ENCODE assay signal across 30 mouse cellular contexts in the genomic region with DNA sequence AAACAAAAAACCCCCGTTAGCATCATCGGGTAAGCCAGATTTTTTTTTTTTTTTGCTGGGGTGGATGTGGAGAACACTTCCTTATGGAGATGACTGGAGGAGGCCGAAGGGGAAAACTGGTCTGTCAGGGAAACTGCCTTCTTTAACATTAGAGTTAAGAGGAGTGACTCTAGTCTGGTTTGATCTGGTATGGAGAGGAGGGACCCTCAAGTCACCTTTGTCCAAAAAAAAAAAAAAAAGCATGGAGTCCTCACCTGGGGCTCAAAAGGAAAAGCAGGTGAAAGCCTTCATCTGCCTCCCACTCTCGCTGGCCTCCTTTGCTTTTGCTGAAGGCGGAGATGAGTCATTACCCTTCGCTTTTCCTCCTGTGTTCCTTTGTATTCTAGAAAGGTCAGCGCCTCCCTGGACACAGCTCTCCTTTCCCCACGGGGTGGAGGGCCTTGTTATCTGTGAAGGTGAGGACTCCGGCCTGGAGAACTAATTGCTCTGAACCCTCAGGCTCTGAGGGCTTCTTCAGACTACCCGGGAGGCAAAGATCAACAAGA. TPM values are rescaled to one million over a fixed set of nuclear protein-coding genes. Genes with fewer than 3 reads are reported as not detected.
DNase-seq lines count a peak whose midpoint lies in the region; TF ChIP-seq lines count a peak whose summit lies in the region.
"Had no signal": no experiment of that assay in that cellular context is flagged by ENCODE, and none has a peak within 500 bp of the region (broad histone marks: within the 10 kb centered on the region; RNA-seq: fewer than 3 reads in every experiment).

No protein-coding gene starts in this region.

- no peaks in the 10 kb centered on the region for H3K27me3 ChIP-seq in myocyte (ENCODE audit: control insufficient read depth, insufficient read depth, insufficient read length)
- H3K27me3 ChIP-seq: CH12.LX; embryonic facial prominence, embryonic 15.5 days; forebrain, embryonic 13.5 days; heart, embryonic 15.5 days; hindbrain, embryonic 12.5 days; limb, embryonic 15.5 days; liver, embryonic 13.5 days; neural tube, embryonic 13.5 days had no signal

- no peaks in the 10 kb centered on the region for H3K79me2 ChIP-seq in myocyte (ENCODE audit: control insufficient read depth, insufficient read depth)

- DNase-seq in adrenal gland, adult (ENCODE audit: inconsistent age in 2 of 2, low spot score in 1 of 2), result peak; percentile 23 to 59
- DNase-seq in adrenal gland, postnatal 25 days, result no peak
- DNase-seq in ZHBTc4 (ENCODE audit: low read depth, low spot score), result peak; percentile 92
- DNase-seq in lung, postnatal 10 days, result no peak
- no peak for DNase-seq in cerebellum, postnatal 36 days
- no peak for DNase-seq in layer of hippocampus, postnatal 36 days
- DNase-seq in right cerebral cortex, postnatal 36 days (ENCODE audit: low spot score in 2 of 2), result no peak
- DNase-seq: adrenal gland, postnatal 36 days; cerebellum, adult 18-20 months; cerebellum, postnatal 14 days; gastrocnemius, postnatal 10 days; heart, adult 11 months; heart, postnatal 36 days; kidney, adult 2 months; kidney, postnatal 4 days; left cerebral cortex, postnatal 4 days; liver, embryonic 13.5 days; lung, adult 18-20 months; thymus, adult 18-20 months; thymus, postnatal 25 days had no signal

- H3K36me3 ChIP-seq in myocyte (ENCODE audit: control insufficient read depth, insufficient read depth), result no peaks in the 10 kb centered on the region
- H3K36me3 ChIP-seq: embryonic facial prominence, embryonic 15.5 days; heart, embryonic 10.5 days; heart, embryonic 15.5 days; hindbrain, embryonic 12.5 days; limb, embryonic 15.5 days had no signal

- H3K4me3 ChIP-seq in myocyte, result no peak overlapping the region
- H3K4me3 ChIP-seq: embryonic facial prominence, embryonic 10.5 days; embryonic facial prominence, embryonic 15.5 days; forebrain, embryonic 13.5 days; heart, embryonic 10.5 days; heart, embryonic 15.5 days; hindbrain, embryonic 12.5 days; limb, embryonic 15.5 days; liver, embryonic 13.5 days; neural tube, embryonic 13.5 days had no signal

- H3K4me2 ChIP-seq in myocyte (ENCODE audit: low read depth), result no peak overlapping the region
- H3K4me2 ChIP-seq: embryonic facial prominence, embryonic 15.5 days; forebrain, embryonic 13.5 days; heart, embryonic 15.5 days; hindbrain, embryonic 12.5 days; limb, embryonic 15.5 days; liver, embryonic 13.5 days; neural tube, embryonic 13.5 days had no signal

- no peak overlapping the region for H3ac ChIP-seq in myocyte (ENCODE audit: control insufficient read depth, insufficient read length)

- TF ChIP-seq POLR2A in myocyte (IDR thresholded peaks at IDR 0.05; ENCODE audit: insufficient read length, low read depth), result no peak

TF ChIP-seq in myocyte, 11 proteins besides CTCF, POLR2A, EP300 and RAD21:
- TF ChIP-seq USF1 (IDR thresholded peaks at IDR 0.05; ENCODE audit: low read depth), result no peak
- TF ChIP-seq POLR2AphosphoS2 (IDR thresholded peaks at IDR 0.05; ENCODE audit: insufficient read length, low read depth), result peak; percentile 1

RNA-seq across cellular contexts. Expression of a gene that starts 11.8 kb away (rescaled TPM):
- 73.0 and 74.7 TPM in 2 replicates for total RNA-seq in adrenal gland, postnatal 25 days (2021)
- 75.2 TPM for polyA plus RNA-seq in myocyte (2012; fragmentation: generic; extraction: Trizol)
- 1 to 10 TPM; 1.9 to 2.0 TPM for total RNA-seq in layer of hippocampus, postnatal 36 days (2021)

Comparison
In these comparisons a context has a peak if more than half of its experiments do, and no peak if none do; other contexts are left out.
1. DNase-seq: peak in adrenal gland, adult (2 of 2) and ZHBTc4 (single experiment); none in adrenal gland, postnatal 25 days (single experiment), lung, postnatal 10 days (single experiment), cerebellum, postnatal 36 days (0 of 2), layer of hippocampus, postnatal 36 days (0 of 2) and right cerebral cortex, postnatal 36 days (0 of 2).
2. RNA of a gene that starts 11.8 kb away (total RNA-seq): 73.0 to 74.7 TPM in adrenal gland, postnatal 25 days; 1.9 to 2.0 TPM in layer of hippocampus, postnatal 36 days; every median in the first group is over 10 times any median in the second.